26 mouse cellular contexts compared by ENCODE assay signal in the genomic region with DNA sequence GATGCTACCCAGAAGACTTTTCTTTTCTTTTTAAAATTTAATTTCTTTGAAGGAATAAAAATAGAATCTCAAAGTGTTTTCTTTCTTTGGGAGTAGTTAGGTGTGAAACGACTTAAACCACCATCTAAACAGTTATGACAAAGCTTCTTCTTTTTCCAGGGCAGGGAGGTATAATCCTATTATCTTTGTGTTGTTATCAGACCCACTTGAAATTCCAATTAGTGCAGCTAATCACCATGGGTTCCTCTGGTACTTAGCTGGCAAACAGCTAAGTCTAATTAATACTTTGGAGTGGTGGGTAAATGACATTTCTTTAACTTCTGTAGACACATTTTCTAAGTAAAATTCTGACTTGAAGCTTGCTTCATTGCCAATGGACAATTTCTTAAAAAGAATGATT.
"Had no signal": no experiment of that assay in that cellular context is flagged by ENCODE, and none has a peak within 500 bp of the region (broad histone marks: within the 10 kb centered on the region; RNA-seq: fewer than 3 reads in every experiment).

No protein-coding gene starts in this region.

- H3K9ac ChIP-seq: heart, embryonic 13.5 days; heart, embryonic 15.5 days; hindbrain, embryonic 13.5 days; hindbrain, embryonic 15.5 days; kidney, embryonic 15.5 days; limb, embryonic 12.5 days had no signal

- DNase-seq: gastrocnemius, postnatal 14 days; gastrocnemius, postnatal 36 days; heart, adult 11 months; heart, adult 2 months; heart, postnatal 14 days; heart, postnatal 36 days; kidney, adult 11 months; kidney, adult 2 months; kidney, adult 9 months; kidney, postnatal 14 days; kidney, postnatal 4 days; liver had no signal

- H3K4me3 ChIP-seq: heart, adult 2 months; heart, embryonic 13.5 days; heart, embryonic 15.5 days; hindbrain, embryonic 13.5 days; hindbrain, embryonic 15.5 days; kidney, embryonic 15.5 days; layer of hippocampus, adult 2 months; left cerebral cortex, adult 2 months; limb, embryonic 10.5 days; limb, embryonic 12.5 days had no signal

- H3K36me3 ChIP-seq: heart, embryonic 13.5 days; heart, embryonic 15.5 days; hindbrain, embryonic 13.5 days; hindbrain, embryonic 15.5 days; kidney, embryonic 15.5 days; limb, embryonic 10.5 days; limb, embryonic 12.5 days had no signal

- H3K27me3 ChIP-seq: heart, embryonic 13.5 days; heart, embryonic 15.5 days; hindbrain, embryonic 13.5 days; hindbrain, embryonic 15.5 days; kidney, embryonic 15.5 days; limb, embryonic 12.5 days had no signal

- H3K27ac ChIP-seq: heart, adult 2 months; heart, embryonic 13.5 days; heart, embryonic 15.5 days; hindbrain, embryonic 13.5 days; hindbrain, embryonic 15.5 days; hindbrain, postnatal 0 days; kidney, embryonic 15.5 days; kidney, postnatal 0 days; layer of hippocampus, adult 2 months; left cerebral cortex, adult 2 months; limb, embryonic 10.5 days; limb, embryonic 12.5 days had no signal

- H3K4me1 ChIP-seq: heart, embryonic 13.5 days; heart, embryonic 15.5 days; limb, embryonic 12.5 days had no signal

- ATAC-seq: hindbrain, postnatal 0 days; intestine, embryonic 16.5 days had no signal

- H3K4me2 ChIP-seq: heart, embryonic 11.5 days; heart, embryonic 13.5 days; heart, embryonic 15.5 days; hindbrain, embryonic 13.5 days; hindbrain, embryonic 15.5 days; kidney, embryonic 15.5 days; limb, embryonic 12.5 days; liver, embryonic 11.5 days had no signal

- H3K9me3 ChIP-seq: heart, embryonic 13.5 days; heart, embryonic 15.5 days; hindbrain, embryonic 13.5 days; hindbrain, embryonic 15.5 days; kidney, embryonic 15.5 days; limb, embryonic 10.5 days; limb, embryonic 12.5 days had no signal
